Mouse (Mus musculus) stomach, embryonic 15.5 days (tissue): ENCODE results near the gene 4930442H23Rik. TPM values are rescaled to one million over a fixed set of nuclear protein-coding genes. Genes with fewer than 3 reads are reported as not detected.

ENCODE experiments used
- ATAC-seq: fragments of 200-750 bp; cut with Nextera tagmentation; 2 replicates; pipeline ENCODE4 v1.8.0; 2017; ENCODE audit warnings: low read depth, moderate number of reproducible peaks, moderate TSS enrichment; ENCODE audit not compliant: insufficient read depth, low FRiP score
- H3K27ac ChIP-seq: fragments of 300-500 bp; sonication (generic); 2 replicates; pipeline ENCODE4 v1.5.1; 2015; ENCODE audit warnings: mild to moderate bottlenecking, inconsistent platforms
- H3K27me3 ChIP-seq: fragments of 300-500 bp; sonication (generic); replicated peaks from 2 replicates; pipeline ENCODE4 v1.6.1; 2015; ENCODE audit warnings: inconsistent platforms
- H3K36me3 ChIP-seq: fragments of 300-500 bp; sonication (generic); 2 replicates; pipeline ENCODE4 v1.6.1; 2015; ENCODE audit warnings: inconsistent platforms
- H3K4me1 ChIP-seq: fragments of 300-500 bp; sonication (generic); 2 replicates; pipeline ENCODE4 v1.6.1; 2015; ENCODE audit warnings: inconsistent platforms
- H3K4me2 ChIP-seq: fragments of 300-500 bp; sonication (generic); 2 replicates; pipeline ENCODE4 v1.6.1; 2015; ENCODE audit warnings: mild to moderate bottlenecking, inconsistent platforms
- H3K4me3 ChIP-seq: fragments of 300-500 bp; sonication (generic); replicated peaks from 2 replicates; pipeline ENCODE4 v1.5.1; 2015; ENCODE audit warnings: inconsistent platforms
- H3K9ac ChIP-seq: fragments of 300-500 bp; sonication (generic); 2 replicates; pipeline ENCODE4 v1.6.1; 2015; ENCODE audit warnings: inconsistent platforms
- H3K9me3 ChIP-seq: fragments of 300-500 bp; sonication (generic); 2 replicates; pipeline ENCODE4 v1.6.1; 2016; ENCODE audit warnings: inconsistent platforms
- WGBS: fragments of 180-500 bp; shearing (Covaris S2); methylation state at CpG from one replicate; pipeline ENCODE4 v1.1.7; 2015; 5-methylcytosine and 5-hydroxymethylcytosine counted together
- polyA plus RNA-seq: library from polyadenylated mRNA; unstranded; fragments of >200 nt; fragmentation: Nextera tagmentation; extraction: Ambion mirVana; gene quantifications from 2 replicates; pipeline ENCODE4 v1.2.1, GENCODE M21; 2015

4930442H23Rik gene
- polyA plus RNA-seq, 1 experiment from 2014 or later, result not detected

- Histone ChIP-seq H3K4me2 (peak overlapping the region; percentile 26; the same call in 1 of the 2 replicates), H3K27me3 (peaks cover 24% of the 10 kb centered on the region), H3K9me3 (no peaks in the 10 kb centered on the region), H3K36me3 (peaks cover 10% of the 10 kb centered on the region; the same call in 1 of the 2 replicates), H3K9ac (no peak overlapping the region), H3K4me1 (peaks cover 37% of the 10 kb centered on the region), H3K27ac (peak overlapping the region; percentile 45; the same call in 1 of the 2 replicates), H3K4me3 (peak overlapping the region; percentile 15)
- 58% methylated on average over 4 of the region's 4 CpGs for WGBS
- ATAC-seq, result no peak
These were observed 11.7 kb upstream of the 4930442H23Rik start for GRCm38 (mm10) chr10:81195300-81195699.

- peak overlapping the region; percentile 69 for H3K27ac ChIP-seq
- H3K4me3 ChIP-seq, result peak overlapping the region; percentile 15
These were observed 10.5 kb upstream of the 4930442H23Rik start for GRCm38 (mm10) chr10:81193991-81194774.

GRCm38 (mm10) chr10:81192968-81193501, 9.4 kb upstream of the 4930442H23Rik start:
- peaks cover 24% of the 10 kb centered on the region for H3K27me3 ChIP-seq
- peaks cover 20% of the 10 kb centered on the region; the same call in 1 of the 2 replicates for H3K36me3 ChIP-seq
- H3K9ac ChIP-seq, result peak overlapping the region; percentile 26
- peak overlapping the region; percentile 97 for H3K4me2 ChIP-seq
- H3K4me1 ChIP-seq, result peaks cover 37% of the 10 kb centered on the region
- peak overlapping the region; percentile 53 for H3K4me3 ChIP-seq
- WGBS, result 5% methylated on average over 19 of the region's 19 CpGs
- H3K27ac ChIP-seq, result peak overlapping the region; percentile 89
- no peak for ATAC-seq
- no peaks in the 10 kb centered on the region for H3K9me3 ChIP-seq

More at GRCm38 (mm10) chr10:81193991-81194774, 10.5 kb upstream of the 4930442H23Rik start:
- no peak for ATAC-seq
- Histone ChIP-seq H3K4me2 (peak overlapping the region; percentile 26; the same call in 1 of the 2 replicates), H3K4me1 (peaks cover 37% of the 10 kb centered on the region), H3K9ac (no peak overlapping the region), H3K9me3 (no peaks in the 10 kb centered on the region), H3K27me3 (peaks cover 24% of the 10 kb centered on the region), H3K36me3 (peaks cover 17% of the 10 kb centered on the region; the same call in 1 of the 2 replicates)
- 10% methylated on average over 37 of the region's 37 CpGs for WGBS

- peaks cover 37% of the 10 kb centered on the region for H3K4me1 ChIP-seq
- H3K9ac ChIP-seq, result peak overlapping the region; percentile 29
- H3K36me3 ChIP-seq, result peaks cover 20% of the 10 kb centered on the region; the same call in 1 of the 2 replicates
- peaks cover 24% of the 10 kb centered on the region for H3K27me3 ChIP-seq
- peak overlapping the region; percentile 89 for H3K27ac ChIP-seq
- H3K4me3 ChIP-seq, result peak overlapping the region; percentile 53
- 1% methylated on average over 92 of the region's 93 CpGs for WGBS
- no peaks in the 10 kb centered on the region for H3K9me3 ChIP-seq
- peak overlapping the region; percentile 97 for H3K4me2 ChIP-seq
- ATAC-seq, result peak; percentile 79
These were observed 8.8 kb upstream of the 4930442H23Rik start for GRCm38 (mm10) chr10:81192270-81192967.

- WGBS, result 81% methylated on average over 18 of the region's 18 CpGs
- peak overlapping the region; percentile 97 for H3K4me2 ChIP-seq
- no peak for ATAC-seq
- peak overlapping the region; percentile 53; the same call in 1 of the 2 replicates for H3K4me3 ChIP-seq
- H3K9ac ChIP-seq, result peak overlapping the region; percentile 7; the same call in 1 of the 2 replicates
- H3K9me3 ChIP-seq, result no peaks in the 10 kb centered on the region
- H3K27me3 ChIP-seq, result peaks cover 20% of the 10 kb centered on the region
- H3K4me1 ChIP-seq, result peaks cover 37% of the 10 kb centered on the region
- peaks cover 24% of the 10 kb centered on the region for H3K36me3 ChIP-seq
- peak overlapping the region; percentile 89 for H3K27ac ChIP-seq
These were observed 7.8 kb upstream of the 4930442H23Rik start for GRCm38 (mm10) chr10:81191342-81191982.

- no peak for ATAC-seq
- no peak overlapping the region for H3K4me3 ChIP-seq
- H3K9ac ChIP-seq, result peak overlapping the region; percentile 7; the same call in 1 of the 2 replicates
- H3K36me3 ChIP-seq, result peaks cover 24% of the 10 kb centered on the region
- peaks cover 37% of the 10 kb centered on the region for H3K4me1 ChIP-seq
- H3K27me3 ChIP-seq, result peaks cover 17% of the 10 kb centered on the region
- no peak overlapping the region for H3K4me2 ChIP-seq
- H3K27ac ChIP-seq, result peak overlapping the region; percentile 89; the same call in 1 of the 2 replicates
- WGBS, result 59% methylated on average over 6 of the region's 6 CpGs
- no peaks in the 10 kb centered on the region for H3K9me3 ChIP-seq
These were observed 7.3 kb upstream of the 4930442H23Rik start for GRCm38 (mm10) chr10:81190912-81191321.

- H3K36me3 ChIP-seq, result peaks cover 24% of the 10 kb centered on the region
- H3K9me3 ChIP-seq, result no peaks in the 10 kb centered on the region
- 69% methylated on average over 31 of the region's 31 CpGs for WGBS
- no peak overlapping the region for H3K9ac ChIP-seq
- no peak overlapping the region for H3K27ac ChIP-seq
- H3K4me2 ChIP-seq, result no peak overlapping the region
- H3K4me3 ChIP-seq, result no peak overlapping the region
- H3K27me3 ChIP-seq, result peaks cover 15% of the 10 kb centered on the region
- H3K4me1 ChIP-seq, result peaks cover 37% of the 10 kb centered on the region
- ATAC-seq, result no peak
These were observed 6.7 kb upstream of the 4930442H23Rik start for GRCm38 (mm10) chr10:81190236-81190911.

GRCm38 (mm10) chr10:81189821-81190220, 6.2 kb upstream of the 4930442H23Rik start:
- peaks cover 37% of the 10 kb centered on the region for H3K4me1 ChIP-seq
- H3K4me2 ChIP-seq, result no peak overlapping the region
- WGBS, result 75% methylated on average over 26 of the region's 26 CpGs
- H3K27me3 ChIP-seq, result peaks cover 9% of the 10 kb centered on the region
- peaks cover 24% of the 10 kb centered on the region for H3K36me3 ChIP-seq
- H3K9ac ChIP-seq, result no peak overlapping the region
- no peak overlapping the region for H3K27ac ChIP-seq
- H3K9me3 ChIP-seq, result no peaks in the 10 kb centered on the region
- no peak for ATAC-seq
- no peak overlapping the region for H3K4me3 ChIP-seq

- Histone ChIP-seq H3K9me3 (no peaks in the 10 kb centered on the region), H3K36me3 (peaks cover 30% of the 10 kb centered on the region), H3K27me3 (no peaks in the 10 kb centered on the region), H3K4me2 (no peak overlapping the region), H3K9ac (no peak overlapping the region), H3K4me3 (no peak overlapping the region), H3K4me1 (peaks cover 34% of the 10 kb centered on the region), H3K27ac (no peak overlapping the region)
- ATAC-seq, result no peak
- 93% methylated on average over 9 of the region's 9 CpGs for WGBS
These were observed 3.5 kb upstream of the 4930442H23Rik start for GRCm38 (mm10) chr10:81187161-81187560.

- peaks cover 22% of the 10 kb centered on the region for H3K4me1 ChIP-seq
- no peak for ATAC-seq
- H3K4me2 ChIP-seq, result peak overlapping the region; percentile 69; the same call in 1 of the 2 replicates
- peaks cover 40% of the 10 kb centered on the region for H3K36me3 ChIP-seq
- H3K4me3 ChIP-seq, result no peak overlapping the region
- no peaks in the 10 kb centered on the region for H3K9me3 ChIP-seq
- H3K27me3 ChIP-seq, result no peaks in the 10 kb centered on the region
- 9% methylated on average over 4 of the region's 4 CpGs for WGBS
- no peak overlapping the region for H3K9ac ChIP-seq
- H3K27ac ChIP-seq, result peak overlapping the region; percentile 88
These were observed 1.1 kb upstream of the 4930442H23Rik start for GRCm38 (mm10) chr10:81184765-81185164.
